Mouse (Mus musculus) heart, postnatal 0 days (tissue): ENCODE results near the gene Tspan12.

Experiments
- CTCF ChIP-seq: IDR thresholded peaks from 2 replicates; pipeline ENCODE4 v1.5.1; 2016; ENCODE audit warnings: antibody characterized with exemption, control low read depth, low read depth
- EP300 ChIP-seq: IDR thresholded peaks from 2 replicates; pipeline ENCODE4 v1.6.1; 2016; ENCODE audit warnings: antibody characterized with exemption, low read depth

DNA sequence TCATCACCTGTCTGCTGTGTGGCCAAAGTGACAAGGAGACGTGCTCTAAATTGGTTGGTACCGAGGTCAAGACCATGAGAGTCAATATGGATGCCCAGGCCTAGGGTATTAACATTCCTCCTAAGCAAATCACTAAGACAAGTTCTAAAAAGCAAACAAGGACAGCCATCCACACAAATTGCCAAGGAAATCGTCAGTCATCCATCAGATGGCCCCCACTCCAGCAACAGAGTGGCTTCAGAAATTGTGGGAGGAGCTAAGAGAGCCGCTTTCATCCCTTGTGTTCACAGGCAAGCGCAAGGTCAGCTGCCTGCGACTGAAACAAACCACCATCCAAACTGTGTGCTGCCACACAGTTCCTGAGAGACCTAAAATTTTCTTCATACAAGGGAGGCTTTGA lies 1.0 kb upstream of the Tspan12 start:
- TF ChIP-seq CTCF (no peak), EP300 (no peak)
